Mouse (Mus musculus) kidney, adult 2 months (tissue): ENCODE measurements around the gene Myo3b. TPM values are rescaled to one million over a fixed set of nuclear protein-coding genes. Genes with fewer than 3 reads are reported as not detected.

ENCODE experiments used
- DNase-seq: peaks from one replicate; pipeline ENCODE4 v3.0.0; 2021
- H3K27ac ChIP-seq: fragments of 200-500 bp; 2 replicates; pipeline ENCODE4 v1.5.1; 2012; ENCODE audit warnings: low read depth, low read length, control low read depth, inconsistent platforms; ENCODE audit not compliant: insufficient read depth
- H3K27me3 ChIP-seq: fragments of 200-500 bp; replicated peaks from 2 replicates; pipeline ENCODE4 v1.6.1; 2012; ENCODE audit warnings: mild to moderate bottlenecking, moderate library complexity, low read length, inconsistent platforms; ENCODE audit not compliant: control insufficient read depth, insufficient read depth
- H3K36me3 ChIP-seq: fragments of 200-500 bp; 2 replicates; pipeline ENCODE4 v1.6.1; 2012; ENCODE audit warnings: mild to moderate bottlenecking, moderate library complexity, low read length, inconsistent platforms; ENCODE audit not compliant: control insufficient read depth, insufficient read depth
- H3K4me1 ChIP-seq: fragments of 200-500 bp; 2 replicates; pipeline ENCODE4 v1.6.1; 2011; ENCODE audit warnings: low read length; ENCODE audit not compliant: control insufficient read depth, insufficient read depth
- H3K4me3 ChIP-seq: fragments of 200-500 bp; 2 replicates; pipeline ENCODE4 v1.5.1; 2011; ENCODE audit warnings: mild to moderate bottlenecking, low read depth, low read length, control low read depth; ENCODE audit not compliant: insufficient read depth
- CTCF ChIP-seq: fragments of 200-500 bp; conservative IDR thresholded peaks from 2 replicates; pipeline ENCODE4 v1.5.1; 2011; ENCODE audit warnings: low read depth, mild to moderate bottlenecking, control low read depth, low read length, moderate library complexity, mixed read lengths; ENCODE audit not compliant: insufficient read depth, insufficient read length
- POLR2A ChIP-seq: fragments of 200-500 bp; IDR thresholded peaks from one replicate; pipeline ENCODE4 v1.6.1; 2011; ENCODE audit warnings: low read depth, low read length, control low read depth
- WGBS: fragments of 180-500 bp; shearing (Covaris S2); methylation state at CpG from one replicate; pipeline ENCODE4 v1.1.7; 2018; 5-methylcytosine and 5-hydroxymethylcytosine counted together
- polyA plus RNA-seq: library from polyadenylated mRNA; depleted of rRNA; stranded (reverse); fragments of >200 nt; gene quantifications from 2 replicates; pipeline ENCODE4 v1.2.3, GENCODE M21; 2012

Myo3b gene
- polyA plus RNA-seq, 1 experiment: 1.7 TPM

DNA sequence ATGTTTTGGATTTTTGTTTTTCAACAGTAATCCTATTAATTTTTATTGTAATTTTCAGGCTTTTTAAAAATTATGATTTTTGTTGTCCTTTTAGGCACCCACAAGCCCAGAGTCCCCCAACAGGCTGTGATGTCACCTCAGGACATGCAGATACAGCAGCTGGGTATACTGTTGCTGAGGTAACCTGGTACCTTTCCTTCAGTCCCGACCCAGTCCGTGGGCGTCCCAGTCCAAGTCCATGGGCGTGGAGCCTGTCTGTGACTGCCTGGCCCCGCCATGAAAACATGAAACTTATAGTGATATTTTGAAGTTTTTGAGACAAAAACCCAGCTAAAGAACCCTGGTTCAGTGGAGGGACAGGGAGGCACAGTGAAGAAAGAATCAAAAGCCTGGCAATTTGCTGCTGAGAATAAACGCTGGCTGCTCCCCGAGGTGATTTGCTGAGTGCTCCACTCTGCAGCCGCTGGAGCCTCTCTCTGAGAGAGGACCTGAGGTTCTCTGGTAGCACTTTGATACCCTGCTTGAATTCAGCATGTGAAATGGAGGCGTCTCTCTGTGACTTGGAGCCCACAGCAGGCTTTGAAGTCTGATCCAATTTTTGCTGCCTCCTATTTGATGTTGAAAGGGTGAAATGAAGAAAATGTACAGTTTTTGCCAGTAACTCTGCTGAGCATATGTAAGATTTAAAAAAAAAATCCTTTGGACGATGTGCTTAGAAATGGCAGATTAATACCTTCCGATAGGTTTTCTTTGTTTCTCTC lies 310.0 kb downstream of the Myo3b start:
- TF ChIP-seq POLR2A (no peak), CTCF (no peak)
- WGBS: 66% methylated on average over 11 of the region's 11 CpGs
- no peaks in the 10 kb centered on the region for H3K27me3 ChIP-seq
- DNase-seq: no peak
- H3K4me1 ChIP-seq: no peaks in the 10 kb centered on the region
- H3K4me3 ChIP-seq: no peak overlapping the region
- no peak overlapping the region for H3K27ac ChIP-seq
- H3K36me3 ChIP-seq: no peaks in the 10 kb centered on the region

DNA sequence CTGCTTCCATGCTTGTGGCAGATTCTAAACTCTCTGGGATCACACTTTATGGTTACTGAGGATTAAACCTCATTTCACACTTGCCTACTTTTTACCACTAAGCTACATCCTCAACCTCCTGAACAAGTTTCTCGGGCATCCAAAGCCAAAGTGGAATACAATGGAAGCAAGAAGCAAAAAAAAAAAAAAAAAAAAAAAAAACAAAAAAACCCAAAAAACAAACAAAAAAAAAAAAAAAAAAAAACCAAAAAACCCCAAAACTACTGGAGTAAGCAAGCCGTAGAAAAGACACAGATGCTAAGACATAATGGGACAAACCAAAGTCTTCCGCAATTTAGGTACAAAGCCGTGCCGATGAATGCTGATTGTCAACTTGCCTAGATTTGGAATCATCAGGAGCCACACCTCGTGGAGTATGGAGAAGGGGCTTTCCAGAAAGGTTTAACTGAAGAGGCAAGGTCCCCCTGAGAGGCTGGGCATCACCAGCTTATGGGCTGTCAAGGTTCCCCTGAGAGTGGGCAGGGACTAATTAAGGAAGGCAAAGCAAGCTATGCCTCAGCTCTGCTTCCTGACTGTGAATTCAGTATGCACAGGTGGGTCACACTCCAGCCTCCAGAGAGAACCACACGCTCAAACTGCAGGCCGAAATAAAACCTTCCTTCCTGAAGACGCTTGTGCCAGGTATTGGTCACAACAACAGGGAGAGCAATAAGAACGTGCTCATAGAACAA lies 313.7 kb downstream of the Myo3b start:
- 87% methylated on average over 10 of the region's 10 CpGs for WGBS
- no peaks in the 10 kb centered on the region for H3K36me3 ChIP-seq
- DNase-seq: no peak
- H3K27ac ChIP-seq: no peak overlapping the region
- H3K4me1 ChIP-seq: no peaks in the 10 kb centered on the region
- H3K4me3 ChIP-seq: no peak overlapping the region
- TF ChIP-seq POLR2A (no peak), CTCF (no peak)
- H3K27me3 ChIP-seq: no peaks in the 10 kb centered on the region

DNA sequence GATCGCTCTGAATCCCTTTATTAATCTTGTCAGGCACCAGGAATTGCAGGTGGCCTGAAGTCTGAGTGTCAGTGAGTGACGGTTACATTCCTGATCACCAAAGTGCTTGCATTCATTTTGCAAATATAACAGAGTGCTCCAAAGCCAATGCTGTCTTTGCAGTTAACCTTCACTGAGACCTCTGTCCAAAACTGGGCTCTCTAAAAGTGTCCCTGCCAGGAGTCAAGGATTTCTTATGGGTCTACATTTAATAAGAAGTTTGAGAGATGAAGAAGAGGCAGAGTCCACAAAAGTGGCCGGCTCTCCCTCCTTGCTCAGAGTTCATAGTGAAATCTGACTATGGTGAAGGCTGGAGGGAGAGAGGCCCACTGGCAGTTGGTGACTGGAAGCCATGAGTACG lies 315.1 kb downstream of the Myo3b start:
- Histone ChIP-seq H3K36me3 (no peaks in the 10 kb centered on the region), H3K4me1 (no peaks in the 10 kb centered on the region), H3K27me3 (no peaks in the 10 kb centered on the region), H3K4me3 (no peak overlapping the region), H3K27ac (no peak overlapping the region)
- 91% methylated on average over 4 of the region's 4 CpGs for WGBS
- DNase-seq: no peak
- TF ChIP-seq POLR2A: no peak
- no peak for TF ChIP-seq CTCF

DNA sequence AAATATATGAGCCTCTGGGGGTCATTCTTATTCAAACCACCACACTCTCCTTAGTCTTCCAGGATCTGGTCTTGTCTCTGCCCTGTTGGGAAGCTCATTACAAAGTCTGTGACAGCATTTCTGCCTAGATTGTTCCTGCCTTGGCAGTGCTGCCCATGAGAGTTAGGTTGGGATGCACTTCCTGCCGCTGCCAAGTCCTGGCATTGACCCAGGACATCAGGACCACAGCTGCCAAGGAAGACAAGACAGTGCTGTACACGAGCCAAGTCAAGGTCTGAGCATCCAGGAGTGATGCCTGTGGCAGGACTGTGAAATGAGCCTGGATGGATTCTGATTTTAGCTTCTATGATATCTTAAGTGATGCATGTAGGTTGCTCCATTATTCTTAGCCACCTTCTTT lies 316.1 kb downstream of the Myo3b start:
- TF ChIP-seq CTCF: no peak
- no peak for TF ChIP-seq POLR2A
- H3K4me3 ChIP-seq: no peak overlapping the region
- H3K4me1 ChIP-seq: no peaks in the 10 kb centered on the region
- peak; percentile 33 for DNase-seq
- no peaks in the 10 kb centered on the region for H3K36me3 ChIP-seq
- no peaks in the 10 kb centered on the region for H3K27me3 ChIP-seq
- WGBS: 73% methylated on average over 2 of the region's 2 CpGs
- H3K27ac ChIP-seq: no peak overlapping the region

DNA sequence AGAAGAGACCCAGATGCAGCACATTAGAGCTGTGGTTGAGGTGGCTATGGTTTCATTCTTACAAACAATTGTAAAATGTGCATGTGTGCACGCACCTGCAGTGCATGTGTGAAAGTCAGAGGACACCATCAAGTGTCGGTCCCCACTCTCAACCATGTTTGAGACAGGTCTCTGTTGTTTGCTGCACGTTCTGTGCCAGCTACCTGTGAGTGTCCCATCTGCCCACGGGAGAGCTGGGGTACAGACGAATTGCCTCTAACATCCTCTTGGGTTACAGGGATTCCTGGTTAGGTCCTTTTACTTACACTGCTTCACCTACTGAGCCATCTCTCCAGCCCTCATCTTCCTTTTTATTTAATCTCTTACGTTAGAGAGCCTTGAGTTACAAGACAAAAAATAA lies 330.5 kb downstream of the Myo3b start:
- 89% methylated on average over 6 of the region's 6 CpGs for WGBS
- no peak for DNase-seq
- no peaks in the 10 kb centered on the region for H3K27me3 ChIP-seq
- no peak overlapping the region for H3K27ac ChIP-seq
- H3K4me3 ChIP-seq: no peak overlapping the region
- H3K4me1 ChIP-seq: no peaks in the 10 kb centered on the region
- TF ChIP-seq POLR2A (no peak), CTCF (no peak)
- H3K36me3 ChIP-seq: no peaks in the 10 kb centered on the region

DNA sequence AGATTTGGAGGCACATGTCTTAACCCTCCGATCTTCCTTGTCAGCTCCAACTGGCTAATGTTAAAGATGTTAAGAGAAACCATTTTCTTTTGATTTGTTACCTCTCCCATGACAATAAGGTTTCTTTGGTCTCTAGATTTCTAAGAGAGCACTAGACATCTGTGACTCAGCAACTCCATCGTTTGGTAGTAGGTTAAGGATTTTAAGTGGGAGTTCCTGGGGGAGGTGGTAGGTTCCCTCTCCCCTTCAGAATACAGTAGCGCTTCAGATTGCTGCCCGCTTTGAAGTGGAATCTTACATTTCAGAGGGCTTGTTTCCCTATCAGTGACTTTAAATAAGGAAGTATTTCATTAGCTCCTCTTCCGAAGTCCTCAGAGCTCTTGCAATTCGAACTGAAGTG lies 340.4 kb downstream of the Myo3b start:
- DNase-seq: no peak
- Histone ChIP-seq H3K4me1 (no peaks in the 10 kb centered on the region), H3K4me3 (no peak overlapping the region), H3K36me3 (no peaks in the 10 kb centered on the region), H3K27me3 (no peaks in the 10 kb centered on the region), H3K27ac (no peak overlapping the region)
- WGBS: 41% methylated on average over 6 of the region's 6 CpGs
- no peak for TF ChIP-seq CTCF
- no peak for TF ChIP-seq POLR2A

DNA sequence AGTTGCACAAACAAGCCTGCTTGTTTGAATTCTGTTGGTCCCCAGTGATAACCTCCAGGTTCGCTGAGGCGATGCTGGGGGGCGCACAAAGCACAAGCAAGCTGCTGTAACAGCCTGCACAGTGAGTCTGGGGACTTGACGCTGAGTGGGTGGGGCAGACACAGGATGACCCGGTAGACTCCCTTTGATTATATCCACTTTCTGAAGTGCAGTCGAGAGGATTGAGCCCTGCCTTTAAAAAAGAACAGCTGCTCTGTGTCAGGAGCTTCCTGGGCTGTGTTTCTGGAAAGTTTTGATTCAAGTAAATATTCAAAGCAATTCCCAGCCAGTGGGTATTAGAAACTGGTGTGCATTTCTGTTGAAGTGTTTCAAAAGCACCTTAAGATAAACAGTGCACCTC lies 341.0 kb downstream of the Myo3b start:
- TF ChIP-seq POLR2A (no peak), CTCF (no peak)
- no peaks in the 10 kb centered on the region for H3K4me1 ChIP-seq
- 19% methylated on average over 6 of the region's 6 CpGs for WGBS
- no peaks in the 10 kb centered on the region for H3K27me3 ChIP-seq
- no peak overlapping the region for H3K4me3 ChIP-seq
- no peaks in the 10 kb centered on the region for H3K36me3 ChIP-seq
- H3K27ac ChIP-seq: no peak overlapping the region
- DNase-seq: no peak
